Mouse (Mus musculus): ENCODE data around the gene Rapgef2. TPM values are rescaled to one million over a fixed set of nuclear protein-coding genes. Genes with fewer than 3 reads are reported as not detected.

The Rapgef2 gene
- polyA plus RNA-seq, 1 experiment from 2014 or later, result 2.4 TPM

- no peak for TF ChIP-seq CTCF (IDR thresholded peaks at IDR 0.05; ENCODE audit: low read depth)
- TF ChIP-seq EP300 (optimal IDR thresholded peaks at IDR 0.05), result no peak
- no peak overlapping the region for H3K4me2 ChIP-seq (replicated peaks; ENCODE audit: low read depth)
Observed at GRCm38 (mm10) chr3:79273350-79273749, 13.0 kb downstream of the Rapgef2 start.

GRCm38 (mm10) chr3:79272939-79273338, 13.4 kb downstream of the Rapgef2 start:
- H3K27ac ChIP-seq (replicated peaks), result no peak overlapping the region
- H3K4me1 ChIP-seq (replicated peaks; ENCODE audit: control insufficient read depth, insufficient read depth), result no peaks in the 10 kb centered on the region
- DNase-seq (ENCODE audit: low spot score) (no peak), ATAC-seq (ENCODE audit: low FRiP score, low TSS enrichment) (no peak)
- H3K9me3 ChIP-seq (ENCODE audit: control insufficient read depth, low read length), result no peaks in the 10 kb centered on the region
- TF ChIP-seq CTCF (IDR thresholded peaks at IDR 0.05; ENCODE audit: low read depth), result no peak
- no peaks in the 10 kb centered on the region for H3K27me3 ChIP-seq (ENCODE audit: control insufficient read depth, insufficient read depth, low read length)
- H3K36me3 ChIP-seq (ENCODE audit: control insufficient read depth, insufficient read depth, low read length), result no peaks in the 10 kb centered on the region
- WGBS, result 61% methylated on average over 4 of the region's 4 CpGs
- H3K4me2 ChIP-seq (replicated peaks; ENCODE audit: low read depth), result no peak overlapping the region
- no peak overlapping the region for H3K4me3 ChIP-seq (ENCODE audit: low read depth, low read length)
- no peak overlapping the region for H3K9ac ChIP-seq (ENCODE audit: low read length)

More at GRCm38 (mm10) chr3:79273350-79273749, 13.0 kb downstream of the Rapgef2 start:
- no peaks in the 10 kb centered on the region for H3K27me3 ChIP-seq (ENCODE audit: control insufficient read depth, insufficient read depth, low read length)
- H3K4me3 ChIP-seq (ENCODE audit: low read depth, low read length), result no peak overlapping the region
- ATAC-seq (ENCODE audit: low FRiP score, low TSS enrichment), result no peak
- 44% methylated on average over 1 of the region's 1 CpGs for WGBS
- no peak overlapping the region for H3K27ac ChIP-seq (replicated peaks)
- no peaks in the 10 kb centered on the region for H3K4me1 ChIP-seq (replicated peaks; ENCODE audit: control insufficient read depth, insufficient read depth)
- no peaks in the 10 kb centered on the region for H3K9me3 ChIP-seq (ENCODE audit: control insufficient read depth, low read length)
- no peak for DNase-seq (ENCODE audit: low spot score)
- no peak overlapping the region for H3K9ac ChIP-seq (ENCODE audit: low read length)
- H3K36me3 ChIP-seq (ENCODE audit: control insufficient read depth, insufficient read depth, low read length), result no peaks in the 10 kb centered on the region

GRCm38 (mm10) chr3:79270980-79271555, 15.2 kb downstream of the Rapgef2 start:
- no peak overlapping the region for H3K27ac ChIP-seq (replicated peaks)

DNA sequence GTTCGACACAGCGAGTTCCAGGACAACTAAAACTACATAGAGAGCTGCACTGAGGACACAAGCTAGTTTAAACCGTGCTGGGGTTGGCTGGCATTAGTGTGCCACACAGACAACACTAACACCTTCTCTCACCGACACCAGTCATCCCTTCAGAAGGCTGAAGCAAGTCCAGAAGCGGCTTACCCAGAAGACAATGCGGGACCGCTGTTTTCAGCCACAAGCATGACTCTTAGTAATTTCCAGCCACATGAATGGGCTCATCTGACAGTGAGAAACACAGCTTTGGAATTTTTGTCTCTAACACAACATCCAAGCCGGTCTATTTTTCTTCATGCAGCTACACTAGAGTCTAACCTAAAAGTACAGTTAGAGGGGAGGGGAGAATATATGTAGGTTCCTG, 16.4 kb downstream of the Rapgef2 start:
- ATAC-seq (ENCODE audit: low FRiP score, low TSS enrichment), result no peak
- Histone ChIP-seq H3K4me1 (replicated peaks; ENCODE audit: control insufficient read depth, insufficient read depth) (no peaks in the 10 kb centered on the region), H3K27ac (replicated peaks) (no peak overlapping the region), H3K4me2 (replicated peaks; ENCODE audit: low read depth) (no peak overlapping the region), H3K9me3 (ENCODE audit: control insufficient read depth, low read length) (no peaks in the 10 kb centered on the region), H3K27me3 (ENCODE audit: control insufficient read depth, insufficient read depth, low read length) (no peaks in the 10 kb centered on the region), H3K9ac (ENCODE audit: low read length) (no peak overlapping the region), H3K4me3 (ENCODE audit: low read depth, low read length) (no peak overlapping the region), H3K36me3 (ENCODE audit: control insufficient read depth, insufficient read depth, low read length) (no peaks in the 10 kb centered on the region)
- TF ChIP-seq EP300 (optimal IDR thresholded peaks at IDR 0.05), result no peak
- no peak for TF ChIP-seq CTCF (IDR thresholded peaks at IDR 0.05; ENCODE audit: low read depth)
- 88% methylated on average over 8 of the region's 8 CpGs for WGBS
- no peak for DNase-seq (ENCODE audit: low spot score)

More at GRCm38 (mm10) chr3:79270980-79271555, 15.2 kb downstream of the Rapgef2 start:
- Histone ChIP-seq H3K4me2 (replicated peaks; ENCODE audit: low read depth) (no peak overlapping the region), H3K9ac (ENCODE audit: low read length) (no peak overlapping the region), H3K9me3 (ENCODE audit: control insufficient read depth, low read length) (no peaks in the 10 kb centered on the region), H3K36me3 (ENCODE audit: control insufficient read depth, insufficient read depth, low read length) (no peaks in the 10 kb centered on the region), H3K4me3 (ENCODE audit: low read depth, low read length) (no peak overlapping the region), H3K27me3 (ENCODE audit: control insufficient read depth, insufficient read depth, low read length) (no peaks in the 10 kb centered on the region), H3K4me1 (replicated peaks; ENCODE audit: control insufficient read depth, insufficient read depth) (no peaks in the 10 kb centered on the region)
- DNase-seq (ENCODE audit: low spot score), result no peak
- TF ChIP-seq EP300 (optimal IDR thresholded peaks at IDR 0.05) (no peak), CTCF (IDR thresholded peaks at IDR 0.05; ENCODE audit: low read depth) (no peak)
- 53% methylated on average over 12 of the region's 12 CpGs for WGBS
- ATAC-seq (ENCODE audit: low FRiP score, low TSS enrichment), result no peak

GRCm38 (mm10) chr3:79266976-79267375, 19.3 kb downstream of the Rapgef2 start:
- Histone ChIP-seq H3K27me3 (ENCODE audit: control insufficient read depth, insufficient read depth, low read length) (no peaks in the 10 kb centered on the region), H3K9me3 (ENCODE audit: control insufficient read depth, low read length) (no peaks in the 10 kb centered on the region), H3K4me1 (replicated peaks; ENCODE audit: control insufficient read depth, insufficient read depth) (no peaks in the 10 kb centered on the region), H3K27ac (replicated peaks) (no peak overlapping the region), H3K9ac (ENCODE audit: low read length) (no peak overlapping the region), H3K4me3 (ENCODE audit: low read depth, low read length) (no peak overlapping the region), H3K36me3 (ENCODE audit: control insufficient read depth, insufficient read depth, low read length) (no peaks in the 10 kb centered on the region), H3K4me2 (replicated peaks; ENCODE audit: low read depth) (no peak overlapping the region)
- DNase-seq (ENCODE audit: low spot score) (no peak), ATAC-seq (ENCODE audit: low FRiP score, low TSS enrichment) (no peak)
- TF ChIP-seq EP300 (optimal IDR thresholded peaks at IDR 0.05) (no peak), CTCF (IDR thresholded peaks at IDR 0.05; ENCODE audit: low read depth) (no peak)
- WGBS, result 78% methylated on average over 6 of the region's 6 CpGs

DNA sequence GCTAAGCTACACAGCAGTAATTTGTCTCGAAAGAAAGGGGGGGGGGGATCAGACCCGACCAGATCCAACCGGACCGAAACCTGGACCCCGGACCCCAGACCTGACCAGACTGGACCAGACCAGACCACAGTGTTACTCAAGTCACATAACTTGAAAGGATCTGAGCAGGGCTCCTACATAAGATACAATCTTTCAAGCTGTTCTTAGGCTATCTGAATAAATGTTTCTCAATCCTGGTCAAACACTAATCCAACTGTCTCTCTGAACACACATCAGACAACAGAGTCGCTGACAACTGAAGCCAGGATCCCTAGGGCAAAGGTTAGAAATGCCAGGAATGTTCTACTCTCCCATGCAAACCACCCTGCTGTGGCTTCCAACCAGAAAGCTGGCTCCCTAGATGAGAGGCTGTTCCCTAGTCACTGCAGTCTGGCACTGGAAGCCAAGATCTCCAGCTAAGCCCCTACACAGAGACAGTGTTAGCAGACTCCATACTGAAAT, 24.5 kb downstream of the Rapgef2 start:
- no peak for ATAC-seq (ENCODE audit: low FRiP score, low TSS enrichment)
- DNase-seq (ENCODE audit: low spot score), result no peak
- Histone ChIP-seq H3K4me3 (ENCODE audit: low read depth, low read length) (no peak overlapping the region), H3K9me3 (ENCODE audit: control insufficient read depth, low read length) (no peaks in the 10 kb centered on the region), H3K27me3 (ENCODE audit: control insufficient read depth, insufficient read depth, low read length) (no peaks in the 10 kb centered on the region), H3K9ac (ENCODE audit: low read length) (no peak overlapping the region), H3K4me2 (replicated peaks; ENCODE audit: low read depth) (no peak overlapping the region), H3K4me1 (replicated peaks; ENCODE audit: control insufficient read depth, insufficient read depth) (no peaks in the 10 kb centered on the region), H3K27ac (replicated peaks) (no peak overlapping the region), H3K36me3 (ENCODE audit: control insufficient read depth, insufficient read depth, low read length) (no peaks in the 10 kb centered on the region)
- 68% methylated on average over 6 of the region's 6 CpGs for WGBS
- TF ChIP-seq CTCF (IDR thresholded peaks at IDR 0.05; ENCODE audit: low read depth), result no peak
- TF ChIP-seq EP300 (optimal IDR thresholded peaks at IDR 0.05), result no peak

All from stomach, postnatal 0 days (tissue).